Mouse (Mus musculus): ENCODE measurements around the gene Cdh13.

The Cdh13 gene

GRCm38 (mm10) chr8:118968896-118969295, 685.4 kb downstream of the Cdh13 start:
- no peak for DNase-seq

DNA sequence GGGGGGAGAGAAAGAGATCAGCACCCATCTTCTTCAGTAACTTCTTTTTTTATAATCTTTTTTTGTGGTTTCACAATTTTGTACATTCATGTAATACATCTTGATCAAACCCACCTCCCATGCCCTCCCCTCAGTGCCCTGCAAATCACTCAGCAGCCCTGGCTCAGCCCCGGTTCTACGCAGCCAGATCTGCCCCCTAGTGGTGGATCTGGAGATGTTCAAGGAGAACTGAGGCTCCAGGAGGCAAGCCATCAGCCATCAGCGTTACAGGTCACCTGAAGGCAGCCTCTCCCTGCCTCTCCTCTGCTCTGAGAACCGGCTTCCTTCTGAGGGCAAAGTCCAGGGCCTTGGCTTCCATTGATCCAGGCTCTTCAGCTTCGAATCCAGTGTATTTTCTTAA, 696.3 kb downstream of the Cdh13 start:
- DNase-seq = peak; percentile 77 to 80

DNA sequence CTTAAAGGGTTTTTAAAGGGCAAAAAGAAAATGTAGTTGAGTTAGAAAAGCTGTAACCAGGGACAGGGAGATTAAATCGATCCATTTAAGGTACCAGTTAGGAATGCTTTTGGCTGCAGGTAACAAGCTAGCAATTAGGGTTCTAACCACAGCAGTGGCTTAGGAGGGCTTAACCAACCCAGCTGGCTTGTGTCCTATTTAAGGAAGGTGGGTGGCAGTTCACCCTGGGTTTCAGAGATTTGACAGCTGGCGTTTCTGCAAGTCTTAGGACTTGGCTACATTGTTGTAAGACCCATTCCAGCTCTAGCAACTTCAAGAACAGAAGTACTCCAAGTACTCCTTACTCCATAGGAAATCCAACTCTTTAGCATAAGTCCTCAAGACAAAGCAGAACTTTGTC, 700.2 kb downstream of the Cdh13 start:
- no peak for DNase-seq

GRCm38 (mm10) chr8:118986796-118987195, 703.3 kb downstream of the Cdh13 start:
- DNase-seq = no peak

GRCm38 (mm10) chr8:118995641-118996188, 712.2 kb downstream of the Cdh13 start:
- DNase-seq = peak in 1 of 2 experiments; percentile 36

- no peak for DNase-seq
These were observed 717.1 kb downstream of the Cdh13 start for GRCm38 (mm10) chr8:119000595-119000994.

DNA sequence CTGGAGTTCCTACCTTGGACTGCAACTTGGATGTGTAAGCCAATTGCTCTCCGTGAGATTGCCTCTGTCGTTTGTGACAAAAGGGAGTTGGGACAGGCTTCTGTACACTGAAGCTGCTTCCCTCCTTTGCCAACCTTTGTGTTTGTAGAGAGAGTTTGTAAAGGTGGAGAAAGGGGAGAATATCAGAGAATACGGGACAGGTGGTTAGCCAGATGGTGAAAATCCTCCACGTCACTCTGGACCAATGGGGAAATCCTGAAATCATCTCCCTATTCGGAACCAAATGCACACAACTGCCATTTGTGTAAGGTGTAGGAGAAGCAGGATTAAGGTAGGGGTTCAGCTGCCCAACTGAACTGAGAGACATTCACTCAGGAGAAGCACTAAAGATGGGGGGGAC, 721.3 kb downstream of the Cdh13 start:
- no peak for DNase-seq

DNA sequence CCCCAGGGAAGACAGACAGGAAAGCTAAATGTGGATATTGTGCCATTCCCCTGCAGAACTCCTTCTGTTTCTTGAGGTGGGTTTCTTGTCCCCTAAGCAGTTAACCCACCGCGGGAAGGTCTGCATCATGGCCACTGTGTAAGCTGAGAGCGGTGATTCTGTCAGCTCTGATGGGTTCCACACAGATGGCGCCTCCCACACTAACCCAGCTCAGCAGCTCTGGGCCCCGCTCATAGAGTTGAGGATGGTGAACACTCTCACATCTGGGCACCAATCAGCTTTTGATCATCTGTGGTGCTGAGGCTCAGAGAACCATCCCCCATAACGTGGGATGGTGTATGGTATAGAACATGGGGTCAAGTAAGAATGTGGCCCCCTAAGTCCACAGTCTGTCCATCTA, 735.1 kb downstream of the Cdh13 start:
- DNase-seq = no peak

- DNase-seq = no peak
These were observed 737.2 kb downstream of the Cdh13 start for GRCm38 (mm10) chr8:119020781-119021180.

GRCm38 (mm10) chr8:119021478-119021877, 737.9 kb downstream of the Cdh13 start:
- no peak for DNase-seq

DNA sequence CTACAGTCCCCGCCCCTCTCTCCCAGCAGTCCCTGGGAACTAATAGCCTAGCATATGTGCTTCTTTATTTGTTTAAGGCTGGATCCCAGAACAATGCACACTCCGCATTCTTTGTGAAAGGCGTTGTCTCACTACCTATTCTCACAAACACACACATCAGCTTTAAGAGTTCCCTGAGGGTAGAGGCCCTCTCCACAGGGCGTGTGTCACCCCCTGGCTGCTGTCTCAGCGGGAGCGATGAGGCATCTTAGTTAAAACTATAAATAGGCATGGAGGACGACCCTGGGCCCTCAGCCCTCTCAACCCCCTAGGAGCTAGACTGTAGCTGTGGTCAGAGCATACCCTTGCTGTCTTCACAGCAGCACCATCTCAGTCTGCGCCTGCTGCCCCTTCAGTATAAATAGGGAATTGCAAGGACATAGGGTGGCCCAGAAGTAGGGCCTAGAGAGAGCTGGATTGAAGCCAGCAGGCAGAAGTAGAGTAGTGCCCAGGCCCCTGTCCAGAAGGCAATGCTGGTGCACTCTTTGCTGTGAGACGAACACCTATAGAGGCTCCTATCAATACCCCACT, 738.9 kb downstream of the Cdh13 start:
- no peak for DNase-seq

- DNase-seq = peak; percentile 85 to 93
These were observed 749.9 kb downstream of the Cdh13 start for GRCm38 (mm10) chr8:119033398-119033797.

DNA sequence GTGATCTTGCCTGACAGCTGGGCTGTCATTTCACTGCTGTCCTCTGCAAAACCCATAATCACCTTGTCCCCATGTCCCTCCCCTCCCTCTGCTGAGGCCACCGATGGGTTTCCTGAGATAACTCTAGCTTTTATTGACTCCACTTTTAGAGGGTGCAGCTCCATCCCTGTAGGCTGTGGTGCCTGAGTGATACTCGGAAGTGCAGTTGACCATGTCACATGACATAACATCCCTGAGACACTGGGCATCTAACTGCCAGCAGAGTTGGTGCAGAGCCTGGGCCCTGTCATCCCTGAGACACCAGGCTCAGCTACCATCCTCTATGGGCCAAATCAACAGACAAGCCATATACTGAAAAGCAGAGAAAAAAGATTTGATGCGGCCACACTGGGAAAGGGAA, 750.5 kb downstream of the Cdh13 start:
- peak in 1 of 2 experiments; percentile 19 for DNase-seq

DNA sequence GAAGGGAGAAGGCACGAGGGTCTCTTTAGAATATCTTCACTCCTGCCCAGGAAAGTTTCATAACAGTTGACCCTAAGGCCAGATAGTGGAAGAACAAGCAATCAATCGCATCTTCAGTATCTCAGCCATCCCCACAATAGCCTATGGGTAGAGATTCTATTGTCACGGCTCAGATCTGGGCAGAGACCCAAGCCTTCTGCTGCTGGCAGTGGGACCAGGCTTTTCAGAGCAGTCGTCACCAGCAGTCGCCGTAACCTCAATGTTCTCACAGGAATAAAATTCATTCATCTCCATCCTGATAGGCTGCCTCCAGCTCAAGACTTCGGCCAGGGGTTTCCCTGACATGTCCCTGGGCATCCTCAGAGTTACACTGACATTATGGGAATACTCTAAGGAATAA, 751.6 kb downstream of the Cdh13 start:
- peak; percentile 94 for DNase-seq

DNA sequence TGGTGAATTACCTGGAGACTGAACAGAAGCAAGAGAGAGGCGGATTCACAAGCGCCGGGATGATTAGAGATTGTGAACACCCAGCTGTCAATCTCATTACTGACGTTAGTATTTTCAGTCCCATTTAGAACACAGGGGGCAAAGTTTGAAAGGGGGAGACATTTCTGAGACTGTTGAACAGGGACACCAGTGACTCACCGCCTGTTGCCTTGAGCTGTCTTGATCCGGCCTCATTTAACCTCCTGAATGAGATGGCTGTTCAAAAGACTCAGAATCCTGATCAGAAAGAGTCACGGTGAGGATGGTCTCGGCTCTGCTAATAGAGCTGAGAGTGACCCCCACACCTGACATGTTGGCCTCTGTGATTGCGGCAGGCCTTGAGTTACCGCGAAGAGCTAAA, 754.0 kb downstream of the Cdh13 start:
- no peak for DNase-seq

- peak in 1 of 2 experiments; percentile 29 for DNase-seq
These were observed 755.8 kb downstream of the Cdh13 start for GRCm38 (mm10) chr8:119039358-119039757.

GRCm38 (mm10) chr8:119057876-119058275, 774.3 kb downstream of the Cdh13 start:
- peak; percentile 50 to 61 for DNase-seq

DNA sequence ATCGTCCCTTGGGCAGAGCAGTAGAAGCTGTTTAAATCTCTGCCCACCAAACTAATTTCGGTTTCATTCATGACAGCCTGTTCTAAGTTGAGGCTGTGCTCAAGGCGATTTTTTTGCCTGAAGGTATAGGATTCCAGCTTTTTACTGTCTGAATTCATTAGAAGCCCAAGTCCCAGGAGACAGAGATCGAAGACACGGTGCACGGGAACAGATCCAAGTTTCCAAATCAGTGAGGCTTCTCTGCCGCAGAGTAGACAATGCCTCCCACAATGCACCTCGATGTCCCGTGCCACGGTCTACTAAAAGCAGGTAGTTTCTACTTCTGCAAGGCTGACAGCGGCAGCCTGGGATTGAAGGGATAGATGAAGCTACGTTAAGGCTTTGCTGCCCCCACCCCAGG, 778.1 kb downstream of the Cdh13 start:
- DNase-seq = peak in 1 of 2 experiments; percentile 18

- peak; percentile 80 to 81 for DNase-seq
These were observed 781.0 kb downstream of the Cdh13 start for GRCm38 (mm10) chr8:119064523-119064922.

DNA sequence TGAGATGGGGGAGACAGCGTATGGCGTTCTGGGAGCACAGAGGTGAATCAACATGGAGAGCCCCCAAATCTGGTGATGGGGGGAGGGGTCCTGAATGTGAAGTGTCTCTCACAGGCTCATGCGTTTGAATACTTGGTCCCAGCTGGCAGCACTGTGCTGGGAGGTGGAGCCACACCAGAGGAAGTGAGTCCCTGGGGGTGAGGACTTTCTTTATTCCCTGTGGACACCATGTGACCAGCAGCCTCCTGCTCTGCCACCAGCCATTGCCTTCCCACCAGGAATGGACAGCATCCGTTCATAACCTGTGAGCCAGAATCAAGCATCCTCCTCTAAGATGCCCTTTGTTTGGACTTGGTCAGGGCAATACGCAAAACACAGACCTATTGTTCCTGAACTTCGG, 788.8 kb downstream of the Cdh13 start:
- no peak for DNase-seq

DNA sequence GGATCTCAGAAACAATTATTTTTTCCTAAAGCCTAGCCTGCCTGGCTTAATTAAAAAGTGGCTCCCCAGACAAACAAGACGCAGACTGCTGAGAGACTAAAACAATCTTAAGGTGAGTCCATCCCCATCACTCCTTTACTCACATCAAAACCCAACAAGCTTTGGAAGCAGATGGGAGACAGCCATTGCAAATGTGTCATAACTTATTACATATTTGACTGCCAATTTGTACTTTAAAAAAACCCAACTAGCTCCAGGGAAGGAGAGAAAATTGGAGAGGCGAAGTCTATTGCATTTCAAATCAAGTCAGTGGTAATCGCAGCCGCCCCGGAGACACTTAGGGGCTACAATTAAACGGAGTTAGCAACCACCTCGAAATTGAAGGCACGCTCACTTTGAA, 801.5 kb downstream of the Cdh13 start:
- DNase-seq = no peak

- no peak for DNase-seq
These were observed 814.7 kb downstream of the Cdh13 start for GRCm38 (mm10) chr8:119098261-119098660.

GRCm38 (mm10) chr8:119102871-119103270, 819.3 kb downstream of the Cdh13 start:
- no peak for DNase-seq

DNA sequence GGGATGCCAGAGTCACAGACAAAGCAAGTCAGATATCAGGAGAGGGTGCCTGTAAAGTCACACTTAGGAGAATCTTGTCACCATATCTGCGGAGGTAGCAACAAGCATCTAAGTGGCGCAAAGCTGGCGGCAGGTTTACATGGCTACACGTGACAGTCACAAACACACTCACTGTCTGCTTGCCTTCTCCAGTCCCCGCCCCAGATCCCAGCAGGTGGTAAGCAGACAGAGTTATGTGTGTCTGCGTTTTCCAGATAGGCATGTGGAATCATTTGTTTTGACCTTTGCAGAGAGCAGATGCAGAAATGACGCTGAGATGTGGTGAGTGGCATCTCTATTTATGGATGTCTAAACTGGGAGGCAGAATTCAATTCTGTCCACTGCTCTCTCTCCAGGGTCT, 826.1 kb downstream of the Cdh13 start:
- no peak for DNase-seq

DNA sequence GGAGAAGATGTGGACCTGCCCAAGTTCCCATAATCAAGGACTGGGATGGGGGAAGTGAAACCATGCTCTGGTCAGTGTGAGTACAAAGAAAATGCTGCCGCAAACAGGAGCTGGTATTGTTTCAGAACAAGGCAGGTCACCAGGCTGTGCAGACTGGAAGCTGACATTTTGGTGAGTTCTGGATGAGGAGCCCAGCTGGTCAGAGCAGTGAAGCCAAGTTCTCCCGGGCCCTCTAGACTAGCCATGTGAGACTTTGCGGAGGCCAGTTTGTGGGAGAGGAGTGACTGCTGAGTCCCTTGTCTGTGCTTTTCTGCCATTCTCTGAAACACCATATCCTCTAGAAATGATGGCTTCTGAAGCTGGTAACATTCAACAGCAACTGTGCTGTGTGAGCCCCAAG, 829.3 kb downstream of the Cdh13 start:
- peak; percentile 27 to 50 for DNase-seq
